Mouse (Mus musculus) hindbrain, embryonic 11.5 days (tissue): ENCODE measurements at regions not wholly inside any gene's neighbourhood (a gene's known extent, or its start where the extent isn't known, plus 50 kb on each side); places are given as distances from the start of the nearest gene placed in this dataset.

Source experiments
- ATAC-seq: fragments of 200-750 bp; cut with Nextera tagmentation; 2 replicates; pipeline ENCODE4 v1.8.0; 2017; ENCODE audit warnings: mild to moderate bottlenecking, moderate TSS enrichment, moderate library complexity; ENCODE audit not compliant: low FRiP score
- DNase-seq: peaks from one replicate; pipeline ENCODE4 v3.0.0-alpha.2; 2015; ENCODE audit warnings: low spot score
- H3K27ac ChIP-seq: fragments of 300-500 bp; sonication (generic); 2 replicates; pipeline ENCODE4 v1.5.1; 2014; ENCODE audit warnings: mild to moderate bottlenecking, low read depth, low read length
- H3K27me3 ChIP-seq: fragments of 300-500 bp; sonication (generic); 2 replicates; pipeline ENCODE4 v1.6.1; 2014; ENCODE audit warnings: mild to moderate bottlenecking, low read length, moderate library complexity, mixed read lengths; ENCODE audit not compliant: control insufficient read depth, insufficient read depth
- H3K36me3 ChIP-seq: fragments of 300-500 bp; sonication (generic); 2 replicates; pipeline ENCODE4 v1.6.1; 2014; ENCODE audit warnings: mild to moderate bottlenecking, low read length, moderate library complexity, mixed read lengths; ENCODE audit not compliant: control insufficient read depth, insufficient read depth
- H3K4me1 ChIP-seq: fragments of 300-500 bp; sonication (generic); replicated peaks from 2 replicates; pipeline ENCODE4 v1.6.1; 2014; ENCODE audit warnings: low read length, mixed read lengths; ENCODE audit not compliant: control insufficient read depth, insufficient read depth
- H3K4me2 ChIP-seq: fragments of 300-500 bp; sonication (generic); replicated peaks from 2 replicates; pipeline ENCODE4 v1.6.1; 2014; ENCODE audit warnings: mild to moderate bottlenecking, low read depth, low read length
- H3K4me3 ChIP-seq: fragments of 300-500 bp; sonication (generic); 2 replicates; pipeline ENCODE4 v1.5.1; 2014; ENCODE audit warnings: low read depth, low read length
- H3K9ac ChIP-seq: fragments of 300-500 bp; sonication (generic); 2 replicates; pipeline ENCODE4 v1.6.1; 2014; ENCODE audit warnings: low read depth, low read length
- H3K9me3 ChIP-seq: fragments of 300-500 bp; sonication (generic); 2 replicates; pipeline ENCODE4 v1.6.1; 2016; ENCODE audit warnings: low read length; ENCODE audit not compliant: control insufficient read depth
- WGBS: fragments of 180-500 bp; shearing (Covaris S2); extraction: QIAGEN DNeasy Blood & Tissue Kit; methylation state at CpG from one replicate; pipeline ENCODE4 v1.1.7; 2014; 5-methylcytosine and 5-hydroxymethylcytosine counted together

DNA sequence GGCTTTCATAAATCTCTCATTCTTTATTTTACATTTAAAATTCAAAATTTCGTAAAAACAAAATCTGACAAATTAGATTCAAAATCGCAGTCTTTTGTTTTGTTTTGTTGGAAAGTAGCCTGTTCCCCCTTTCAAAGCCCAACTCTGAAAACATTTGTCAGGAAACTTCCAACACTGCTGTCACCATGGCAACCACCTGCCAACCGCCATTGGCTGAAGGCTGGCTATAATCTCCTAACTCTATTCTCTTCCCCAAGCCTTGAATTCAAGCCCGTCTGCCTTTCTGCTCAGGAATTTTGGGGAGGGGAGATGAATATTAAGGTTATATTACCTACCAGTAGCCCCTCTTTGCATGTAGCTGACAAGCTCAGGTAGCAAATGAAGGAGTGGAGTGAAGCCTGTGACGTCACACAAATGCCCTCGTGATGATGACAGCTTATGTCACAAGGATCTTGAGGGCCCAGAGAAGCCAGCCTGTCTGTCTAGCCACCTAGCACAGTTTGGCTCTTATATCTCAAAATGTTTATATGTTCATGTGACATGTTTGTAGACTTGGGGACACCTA is 82.0 kb upstream of the Sox2 start:
- Histone ChIP-seq H3K9ac (no peak overlapping the region), H3K4me2 (no peak overlapping the region), H3K9me3 (no peaks in the 10 kb centered on the region), H3K4me3 (no peak overlapping the region), H3K4me1 (no peaks in the 10 kb centered on the region), H3K36me3 (no peaks in the 10 kb centered on the region), H3K27me3 (no peaks in the 10 kb centered on the region), H3K27ac (no peak overlapping the region)
- ATAC-seq, result no peak
- DNase-seq, result peak; percentile 62
- WGBS, result 49% methylated on average over 6 of the region's 6 CpGs

DNA sequence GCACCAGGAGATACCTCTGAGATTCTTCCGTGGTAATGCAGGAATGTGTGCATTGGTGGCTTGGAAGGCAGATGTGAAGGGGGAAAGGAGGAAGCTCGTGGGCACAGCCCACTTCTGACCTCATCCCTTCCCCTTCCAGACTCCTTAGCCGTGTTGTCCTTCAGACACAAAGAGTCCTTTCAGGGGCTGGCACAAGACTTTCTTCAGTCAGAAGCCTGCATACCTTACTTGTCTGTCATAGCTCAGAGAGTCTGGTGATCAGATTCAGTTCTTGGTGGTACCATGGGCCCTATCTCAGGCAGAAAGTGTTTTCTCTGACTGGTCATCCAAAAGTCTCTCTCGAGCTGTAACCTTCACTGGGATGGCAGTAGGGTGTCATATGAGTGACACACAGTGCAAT is 84.8 kb upstream of the Sox2 start:
- Histone ChIP-seq H3K4me1 (peaks cover 4% of the 10 kb centered on the region), H3K36me3 (no peaks in the 10 kb centered on the region), H3K9ac (no peak overlapping the region), H3K4me2 (no peak overlapping the region), H3K4me3 (no peak overlapping the region), H3K27ac (no peak overlapping the region), H3K9me3 (no peaks in the 10 kb centered on the region), H3K27me3 (no peaks in the 10 kb centered on the region)
- DNase-seq (no peak), ATAC-seq (no peak)
- 47% methylated on average over 4 of the region's 4 CpGs for WGBS

DNA sequence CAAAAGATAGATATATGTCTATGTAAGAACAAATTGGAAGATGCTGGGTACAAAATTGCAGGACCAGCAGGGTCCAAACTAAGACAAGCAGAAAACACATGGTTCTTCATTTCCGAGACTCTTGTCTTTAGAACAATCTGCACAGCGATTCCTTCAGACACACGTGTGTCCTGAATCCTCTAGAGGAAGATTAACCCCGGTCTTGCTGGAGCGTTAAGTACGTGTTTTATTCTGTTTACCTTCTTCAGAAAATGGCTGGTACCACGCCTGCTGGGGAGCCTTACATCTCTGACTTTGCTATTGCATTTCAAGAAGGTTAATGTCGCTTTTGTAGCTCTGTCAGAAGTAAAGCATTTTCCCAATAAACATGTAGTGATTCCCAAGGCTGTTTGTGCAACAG is 87.3 kb upstream of the Sox2 start:
- Histone ChIP-seq H3K36me3 (no peaks in the 10 kb centered on the region), H3K27ac (no peak overlapping the region)
- 36% methylated on average over 8 of the region's 8 CpGs for WGBS

DNA sequence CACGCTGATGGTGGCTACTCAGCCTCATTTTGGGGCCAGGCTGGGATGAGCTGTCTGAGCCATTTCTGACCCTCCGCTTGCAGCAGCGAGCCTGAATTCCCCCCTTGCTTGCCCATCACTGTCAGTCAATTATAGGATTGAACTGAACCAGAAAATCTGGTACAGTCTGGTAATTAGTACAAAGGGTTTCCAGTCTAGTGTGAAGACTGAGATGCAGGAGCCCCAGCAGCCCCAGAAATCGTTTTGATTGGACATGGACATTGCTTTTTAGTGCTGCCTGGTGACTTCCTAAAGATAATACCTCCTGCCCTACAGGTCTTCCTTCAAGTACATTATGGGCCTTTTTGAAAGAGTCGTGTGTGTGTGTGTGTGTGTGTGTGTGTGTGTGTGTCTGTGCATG is 88.5 kb upstream of the Sox2 start:
- Histone ChIP-seq H3K9ac (peak overlapping the region; percentile 8; the same call in 1 of the 2 replicates), H3K4me3 (peak overlapping the region; percentile 32; the same call in 1 of the 2 replicates), H3K36me3 (no peaks in the 10 kb centered on the region), H3K27ac (peak overlapping the region; percentile 67), H3K9me3 (no peaks in the 10 kb centered on the region), H3K27me3 (no peaks in the 10 kb centered on the region), H3K4me1 (peaks cover 5% of the 10 kb centered on the region), H3K4me2 (peak overlapping the region; percentile 1)
- DNase-seq (peak; percentile 56), ATAC-seq (peak; percentile 71)
- WGBS, result 20% methylated on average over 5 of the region's 5 CpGs

More for the DNA sequence above, 87.3 kb upstream of the Sox2 start:
- peaks cover 5% of the 10 kb centered on the region for H3K4me1 ChIP-seq
- ATAC-seq (no peak), DNase-seq (no peak)
- H3K27me3 ChIP-seq, result no peaks in the 10 kb centered on the region
- H3K9ac ChIP-seq, result no peak overlapping the region
- H3K4me2 ChIP-seq, result peak overlapping the region; percentile 13; the same call in 1 of the 2 replicates
- H3K4me3 ChIP-seq, result 0 out of 2 replicates have a peak overlapping the region, but pooled peaks have one; percentile 14
- no peaks in the 10 kb centered on the region for H3K9me3 ChIP-seq

DNA sequence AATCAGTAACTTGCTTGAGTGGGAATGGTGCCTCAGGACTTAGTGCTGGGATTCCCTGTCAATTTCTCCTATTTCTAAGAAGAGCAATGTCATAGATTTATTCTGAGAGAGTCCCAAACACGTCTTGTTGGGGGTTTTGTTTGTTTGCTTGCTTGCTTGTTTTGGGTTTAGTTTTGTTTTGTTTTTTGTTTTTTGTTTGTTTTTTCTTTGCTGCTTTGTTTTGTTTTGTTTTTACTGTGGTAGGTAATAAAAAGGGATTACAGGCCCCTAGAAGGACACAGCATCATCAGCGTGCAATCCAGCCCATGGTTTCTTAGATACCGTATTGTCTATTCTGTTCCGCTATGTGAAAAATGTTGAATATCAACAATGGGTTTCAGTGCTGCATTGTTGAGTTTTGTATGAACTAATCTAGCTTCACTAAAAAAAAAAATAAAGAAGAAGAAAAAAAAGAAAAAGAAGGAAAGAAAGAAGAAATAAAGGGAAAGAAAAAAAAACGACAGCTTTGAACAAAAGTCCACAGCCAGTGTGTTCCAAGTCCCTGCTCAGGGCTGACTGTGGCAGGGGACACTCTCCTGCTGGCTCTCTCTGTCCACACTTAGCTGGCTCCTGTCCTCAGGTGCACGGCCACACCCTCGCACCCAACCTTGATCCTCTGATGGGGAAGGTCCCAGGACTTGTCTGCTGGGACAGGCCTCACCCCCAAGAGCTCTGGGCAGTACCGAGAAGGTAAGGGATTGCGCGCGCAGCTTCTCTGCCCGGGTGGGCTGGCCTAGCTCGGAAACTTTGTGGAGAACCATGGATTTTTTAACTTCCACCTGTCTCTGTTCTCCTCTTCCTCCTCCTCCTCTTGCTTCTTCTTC is 90.1 kb upstream of the Sox2 start:
- Histone ChIP-seq H3K4me1 (peaks cover 5% of the 10 kb centered on the region), H3K27me3 (no peaks in the 10 kb centered on the region), H3K4me2 (peak overlapping the region; percentile 52), H3K27ac (peak overlapping the region; percentile 73), H3K9ac (peak overlapping the region; percentile 43), H3K4me3 (peak overlapping the region; percentile 32), H3K9me3 (no peaks in the 10 kb centered on the region), H3K36me3 (no peaks in the 10 kb centered on the region)
- peak; percentile 37; the same call in 1 of the 2 replicates for ATAC-seq
- 21% methylated on average over 13 of the region's 13 CpGs for WGBS
- DNase-seq, result peak; percentile 68

DNA sequence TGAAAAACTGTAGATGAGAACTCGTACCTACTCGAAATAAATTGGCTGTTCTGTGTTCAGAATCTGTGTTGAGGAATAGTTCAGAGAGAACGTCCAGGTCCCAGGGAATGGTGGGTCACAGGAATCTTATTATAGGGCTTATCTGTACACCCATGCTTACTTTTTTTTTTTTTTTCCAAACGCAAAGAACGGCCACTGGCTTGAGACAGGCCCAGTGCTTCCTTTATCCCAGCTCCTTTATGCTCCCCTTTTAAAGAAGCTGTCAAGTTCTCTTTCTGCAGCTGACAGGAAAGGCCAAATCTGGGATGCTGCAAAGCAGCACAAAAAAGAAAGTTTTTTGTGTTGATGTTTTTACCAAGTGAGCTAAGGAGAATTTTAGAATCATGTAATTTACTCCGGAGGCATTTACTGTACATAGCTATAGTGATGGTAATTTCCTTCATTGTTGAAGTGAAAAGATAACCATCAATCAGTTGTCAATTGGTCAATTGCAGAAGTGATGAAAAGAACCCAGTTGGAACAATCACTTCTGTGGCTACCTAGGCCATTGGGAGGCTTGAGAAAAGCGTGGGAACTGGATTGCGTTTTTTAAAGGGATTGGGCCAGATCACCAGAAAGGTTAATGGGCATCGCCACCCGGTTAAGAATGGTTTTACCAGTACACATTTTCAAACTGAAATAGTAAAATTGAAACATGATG is 91.2 kb upstream of the Sox2 start:
- H3K4me3 ChIP-seq, result no peak overlapping the region
- no peaks in the 10 kb centered on the region for H3K36me3 ChIP-seq
- H3K27ac ChIP-seq, result peak overlapping the region; percentile 51
- H3K9me3 ChIP-seq, result no peaks in the 10 kb centered on the region
- peaks cover 5% of the 10 kb centered on the region for H3K4me1 ChIP-seq
- H3K27me3 ChIP-seq, result no peaks in the 10 kb centered on the region
- H3K4me2 ChIP-seq, result no peak overlapping the region
- WGBS, result 19% methylated on average over 10 of the region's 10 CpGs
- peak; percentile 65 for ATAC-seq
- no peak overlapping the region for H3K9ac ChIP-seq
- peak; percentile 60 for DNase-seq

DNA sequence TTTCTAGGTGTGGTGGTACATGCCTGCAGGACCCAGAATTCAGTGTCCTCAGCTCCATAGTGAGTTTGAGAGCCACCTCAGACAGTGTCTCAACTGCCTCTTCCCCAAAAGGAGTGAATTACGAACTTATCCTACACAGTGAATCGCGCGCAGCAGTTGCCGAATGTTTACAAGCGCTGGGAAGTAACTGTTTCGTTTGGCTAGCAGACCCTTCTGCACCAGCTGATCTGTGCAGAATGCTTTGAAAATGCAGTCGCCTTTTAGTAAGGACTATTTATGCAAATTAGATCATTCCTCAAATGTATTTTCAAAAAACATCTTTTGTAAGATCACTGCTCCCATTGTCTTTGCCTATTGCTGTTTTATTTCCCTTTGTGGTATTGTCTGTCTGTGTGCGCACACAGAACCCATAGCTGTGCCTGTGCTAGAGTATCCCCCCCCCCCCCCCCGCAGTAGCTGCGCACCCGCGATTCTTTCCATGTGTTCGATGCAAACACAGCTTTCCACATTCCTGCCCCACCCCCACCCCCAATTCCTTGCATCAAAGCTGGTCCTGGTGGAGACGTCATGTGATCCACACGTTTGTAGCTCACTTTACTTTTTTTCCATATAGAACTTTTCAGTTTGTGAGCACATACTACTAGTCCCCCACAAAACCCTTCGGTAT is 97.5 kb upstream of the Sox2 start:
- Histone ChIP-seq H3K4me1 (no peaks in the 10 kb centered on the region), H3K9me3 (no peaks in the 10 kb centered on the region), H3K27ac (no peak overlapping the region), H3K36me3 (no peaks in the 10 kb centered on the region), H3K4me2 (no peak overlapping the region), H3K4me3 (no peak overlapping the region), H3K9ac (no peak overlapping the region), H3K27me3 (no peaks in the 10 kb centered on the region)
- ATAC-seq, result no peak
- DNase-seq, result no peak
- 65% methylated on average over 16 of the region's 17 CpGs for WGBS

DNA sequence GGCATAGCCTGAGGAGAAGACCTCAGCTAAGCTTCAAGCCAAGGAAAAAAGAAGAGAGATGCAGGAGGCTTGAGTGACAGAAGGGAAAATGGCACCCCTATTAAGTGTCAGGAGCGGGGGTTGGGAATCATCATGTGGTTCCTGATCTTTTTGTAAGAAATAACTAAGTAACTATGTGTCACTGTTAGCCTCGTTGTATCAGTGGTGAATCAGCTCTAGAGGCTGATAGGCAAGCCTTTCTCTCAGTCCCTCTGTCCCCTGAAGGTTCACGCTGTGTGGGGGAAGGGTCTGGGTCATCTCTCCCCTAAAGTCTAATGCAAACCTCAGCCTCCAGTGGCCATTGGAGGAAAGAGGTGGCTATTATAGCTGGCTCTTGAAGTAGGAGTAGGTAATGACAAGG is 99.1 kb upstream of the Sox2 start:
- ATAC-seq (no peak), DNase-seq (no peak)
- Histone ChIP-seq H3K4me2 (no peak overlapping the region), H3K27ac (no peak overlapping the region), H3K9ac (no peak overlapping the region), H3K4me3 (no peak overlapping the region), H3K9me3 (no peaks in the 10 kb centered on the region), H3K36me3 (no peaks in the 10 kb centered on the region), H3K4me1 (no peaks in the 10 kb centered on the region), H3K27me3 (no peaks in the 10 kb centered on the region)
- WGBS, result 64% methylated on average over 3 of the region's 3 CpGs
